In the genomic region with DNA sequence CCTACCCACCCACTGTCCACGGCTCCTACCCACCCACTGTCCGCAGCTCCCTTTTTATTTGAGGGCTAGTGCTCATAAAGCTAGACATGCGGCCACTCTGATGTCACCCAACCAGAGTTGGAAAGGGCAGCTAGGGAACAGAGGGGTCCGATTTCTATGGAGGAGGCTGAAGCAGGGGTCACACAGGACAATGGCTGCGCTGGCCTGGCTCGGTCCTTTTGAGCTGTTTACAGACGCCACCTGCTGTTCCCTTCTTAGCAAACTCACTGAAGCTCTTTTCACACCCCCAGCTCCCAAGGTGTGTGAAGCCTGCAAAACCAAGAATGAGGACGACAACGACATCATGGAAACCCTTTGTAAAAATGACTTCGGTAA, we compare ENCODE assay signal across 9 mouse cellular contexts. TPM values are rescaled to one million over a fixed set of nuclear protein-coding genes. Genes with fewer than 3 reads are reported as not detected.
DNase-seq lines count a peak whose midpoint lies in the region; ATAC-seq and TF ChIP-seq lines count a peak whose summit lies in the region.
"Had no signal": no experiment of that assay in that cellular context is flagged by ENCODE, and none has a peak within 500 bp of the region (broad histone marks: within the 10 kb centered on the region; RNA-seq: fewer than 3 reads in every experiment).

No protein-coding gene starts in this region.

- DNase-seq in kidney, postnatal 0 days (ENCODE audit: low spot score), result peak; percentile 71
- no peak for DNase-seq in kidney, adult 9 months
- no peak for DNase-seq in ovary, adult 18-20 months (ENCODE audit: low spot score)

- no peak overlapping the region for H3K27ac ChIP-seq in kidney, postnatal 0 days
- H3K27ac ChIP-seq in embryonic facial prominence, embryonic 15.5 days (replicated peaks), result 0 out of 2 replicates have a peak overlapping the region, but pooled peaks have one; percentile 5
- no peak overlapping the region for H3K27ac ChIP-seq in intestine, embryonic 16.5 days (ENCODE audit: low read length)
- H3K27ac ChIP-seq in neural tube, embryonic 14.5 days (ENCODE audit: low read depth, low read length), result no peak overlapping the region

- H3K36me3 ChIP-seq in kidney, postnatal 0 days (ENCODE audit: insufficient read depth, low read length), result no peaks in the 10 kb centered on the region
- H3K36me3 ChIP-seq in embryonic facial prominence, embryonic 15.5 days, result peaks cover 26% of the 10 kb centered on the region
- no peaks in the 10 kb centered on the region for H3K36me3 ChIP-seq in intestine, embryonic 16.5 days (ENCODE audit: control insufficient read depth, insufficient read depth, low read length)
- H3K36me3 ChIP-seq in neural tube, embryonic 14.5 days (ENCODE audit: control insufficient read depth, insufficient read depth, low read length), result no peaks in the 10 kb centered on the region

- H3K4me2 ChIP-seq in kidney, postnatal 0 days (ENCODE audit: low read length), result peak overlapping the region; percentile 98
- peak overlapping the region; percentile 91 for H3K4me2 ChIP-seq in embryonic facial prominence, embryonic 15.5 days (replicated peaks)
- H3K4me2 ChIP-seq in intestine, embryonic 16.5 days (ENCODE audit: low read depth, low read length), result 0 out of 2 replicates have a peak overlapping the region, but pooled peaks have one; percentile 22
- peak overlapping the region; percentile 26; the same call in 1 of the 2 replicates for H3K4me2 ChIP-seq in neural tube, embryonic 14.5 days (ENCODE audit: low read depth, low read length)

- peaks cover 10% of the 10 kb centered on the region; the same call in 1 of the 2 replicates for H3K27me3 ChIP-seq in kidney, postnatal 0 days (ENCODE audit: insufficient read depth, low read length)
- no peaks in the 10 kb centered on the region for H3K27me3 ChIP-seq in embryonic facial prominence, embryonic 15.5 days
- H3K27me3 ChIP-seq in intestine, embryonic 16.5 days (replicated peaks; ENCODE audit: control insufficient read depth, insufficient read depth, low read length), result peaks cover 4% of the 10 kb centered on the region
- no peaks in the 10 kb centered on the region for H3K27me3 ChIP-seq in neural tube, embryonic 14.5 days (ENCODE audit: control insufficient read depth, insufficient read depth, low read length)

- H3K9ac ChIP-seq in kidney, postnatal 0 days (ENCODE audit: low read depth, low read length), result no peak overlapping the region
- no peak overlapping the region for H3K9ac ChIP-seq in embryonic facial prominence, embryonic 15.5 days
- H3K9ac ChIP-seq in intestine, embryonic 16.5 days (ENCODE audit: low read depth, low read length), result no peak overlapping the region
- no peak overlapping the region for H3K9ac ChIP-seq in neural tube, embryonic 14.5 days (replicated peaks; ENCODE audit: low read depth, low read length)

- H3K4me1 ChIP-seq in kidney, postnatal 0 days (replicated peaks; ENCODE audit: insufficient read depth, low read length), result peaks cover 4% of the 10 kb centered on the region; the same call in 1 of the 2 replicates
- H3K4me1 ChIP-seq in embryonic facial prominence, embryonic 15.5 days, result peaks cover 39% of the 10 kb centered on the region
- peaks cover 15% of the 10 kb centered on the region for H3K4me1 ChIP-seq in intestine, embryonic 16.5 days (ENCODE audit: control insufficient read depth, insufficient read depth, low read length)
- H3K4me1 ChIP-seq in neural tube, embryonic 14.5 days (ENCODE audit: control insufficient read depth, insufficient read depth, low read length), result peaks cover 11% of the 10 kb centered on the region; the same call in 1 of the 2 replicates

- H3K4me3 ChIP-seq in kidney, postnatal 0 days (replicated peaks; ENCODE audit: low read depth, low read length), result no peak overlapping the region
- peak overlapping the region; percentile 57 for H3K4me3 ChIP-seq in embryonic facial prominence, embryonic 15.5 days (replicated peaks)
- no peak overlapping the region for H3K4me3 ChIP-seq in intestine, embryonic 16.5 days (ENCODE audit: low read length)
- H3K4me3 ChIP-seq in neural tube, embryonic 14.5 days (ENCODE audit: low read depth, low read length), result no peak overlapping the region

- TF ChIP-seq CTCF in kidney, postnatal 0 days (IDR thresholded peaks at IDR 0.05; ENCODE audit: low read depth), result peak; percentile 59

- 0 out of 2 replicates have a peak, but pooled peaks have one; percentile 7 for ATAC-seq in kidney, postnatal 0 days (replicated peaks; ENCODE audit: low FRiP score, low read depth)
- ATAC-seq in embryonic facial prominence, embryonic 15.5 days (ENCODE audit: insufficient number of reproducible peaks, low FRiP score, low TSS enrichment, low read depth), result no peak
- no peak for ATAC-seq in intestine, embryonic 16.5 days
- no peak for ATAC-seq in neural tube, embryonic 14.5 days (ENCODE audit: low read depth)
- ATAC-seq in megakaryocyte progenitor cell, adult 5-6 weeks (replicated peaks; ENCODE audit: poor library complexity), result no peak
- ATAC-seq in megakaryocyte-erythroid progenitor cell, adult 5-6 weeks (replicated peaks; ENCODE audit: low FRiP score, low TSS enrichment, poor library complexity, severe bottlenecking), result no peak
- ATAC-seq: lung, postnatal 0 days had no signal

- H3K9me3 ChIP-seq in kidney, postnatal 0 days (replicated peaks; ENCODE audit: low read length), result no peaks in the 10 kb centered on the region
- no peaks in the 10 kb centered on the region for H3K9me3 ChIP-seq in embryonic facial prominence, embryonic 15.5 days (replicated peaks)
- no peaks in the 10 kb centered on the region for H3K9me3 ChIP-seq in intestine, embryonic 16.5 days (ENCODE audit: control insufficient read depth, low read length)
- no peaks in the 10 kb centered on the region for H3K9me3 ChIP-seq in neural tube, embryonic 14.5 days (ENCODE audit: control insufficient read depth, low read length)

- 18% methylated on average over 10 of the region's 10 CpGs for WGBS in kidney, postnatal 0 days
- WGBS in embryonic facial prominence, embryonic 15.5 days, result 38% methylated on average over 10 of the region's 10 CpGs
- 39% methylated on average over 10 of the region's 10 CpGs for WGBS in intestine, embryonic 16.5 days
- WGBS in neural tube, embryonic 14.5 days, result 5% methylated on average over 10 of the region's 10 CpGs

RNA-seq across cellular contexts. Expression of a gene that starts 2.9 kb away (rescaled TPM):
- polyA plus RNA-seq in kidney, postnatal 0 days (2015; fragmentation: Nextera tagmentation; extraction: Ambion mirVana), result 126 and 128 TPM in 2 replicates
- 594 and 676 TPM in 2 replicates for polyA plus RNA-seq in embryonic facial prominence, embryonic 15.5 days (2015; fragmentation: Nextera tagmentation; extraction: Ambion mirVana)
- polyA plus RNA-seq in intestine, embryonic 16.5 days (2015; fragmentation: Nextera tagmentation; extraction: Ambion mirVana), result 56.2 and 58.9 TPM in 2 replicates
- polyA plus RNA-seq in neural tube, embryonic 14.5 days (2014; fragmentation: Nextera tagmentation; extraction: Ambion mirVana), result 63.4 and 67.1 TPM in 2 replicates
- not detected in 2 replicates for total RNA-seq in megakaryocyte progenitor cell, adult 5-6 weeks (2015)
- not detected in 2 replicates for total RNA-seq in megakaryocyte progenitor cell, adult 5-6 weeks (2017)
- total RNA-seq in megakaryocyte-erythroid progenitor cell, adult 5-6 weeks (2014; fragmentation: Nextera tagmentation), result not detected in 2 replicates
- total RNA-seq in megakaryocyte-erythroid progenitor cell, adult 5-6 weeks (2017), result not detected in 2 replicates

Comparison
In these comparisons a context has a peak if more than half of its experiments do, and no peak if none do; other contexts are left out.
1. H3K4me2 ChIP-seq: peak in every context shown above with its lines; median percentile 98 in kidney, postnatal 0 days; 91 in embryonic facial prominence, embryonic 15.5 days; 26 in neural tube, embryonic 14.5 days; 22 in intestine, embryonic 16.5 days.